Mouse (Mus musculus) intestine, postnatal 0 days (tissue): ENCODE results near the gene Tceanc2. TPM values are rescaled to one million over a fixed set of nuclear protein-coding genes. Genes with fewer than 3 reads are reported as not detected.
"Not testable (repeated sequence)": the region's sequence is repeated elsewhere in the genome, so short reads cannot be mapped to it uniquely, and the experiment has no call there.

Experiments
- ATAC-seq: fragments of 200-750 bp; cut with Nextera tagmentation; 2 replicates; pipeline ENCODE4 v1.8.0; 2017; ENCODE audit warnings: mild to moderate bottlenecking, moderate TSS enrichment, moderate library complexity
- H3K27ac ChIP-seq: fragments of 300-500 bp; sonication (generic); 2 replicates; pipeline ENCODE4 v1.5.1; 2014; ENCODE audit warnings: mild to moderate bottlenecking, low read depth, low read length, moderate library complexity
- H3K27me3 ChIP-seq: fragments of 300-500 bp; sonication (generic); replicated peaks from 2 replicates; pipeline ENCODE4 v1.6.1; 2014; ENCODE audit warnings: low read length, mixed read lengths; ENCODE audit not compliant: control insufficient read depth, insufficient read depth
- H3K36me3 ChIP-seq: fragments of 300-500 bp; sonication (generic); 2 replicates; pipeline ENCODE4 v1.6.1; 2014; ENCODE audit warnings: mild to moderate bottlenecking, moderate library complexity; ENCODE audit not compliant: control insufficient read depth, insufficient read depth
- H3K4me1 ChIP-seq: fragments of 300-500 bp; sonication (generic); replicated peaks from 2 replicates; pipeline ENCODE4 v1.6.1; 2014; ENCODE audit warnings: antibody characterized with exemption, low read length, mixed read lengths; ENCODE audit not compliant: control insufficient read depth, insufficient read depth
- H3K4me2 ChIP-seq: fragments of 300-500 bp; sonication (generic); replicated peaks from 2 replicates; pipeline ENCODE4 v1.6.1; 2014; ENCODE audit warnings: low read depth, mild to moderate bottlenecking, moderate library complexity
- H3K4me3 ChIP-seq: fragments of 300-500 bp; sonication (generic); 2 replicates; pipeline ENCODE4 v1.5.1; 2014; ENCODE audit warnings: low read depth, low read length
- H3K9ac ChIP-seq: fragments of 300-500 bp; sonication (generic); 2 replicates; pipeline ENCODE4 v1.6.1; 2014; ENCODE audit warnings: mild to moderate bottlenecking, low read depth, low read length
- H3K9me3 ChIP-seq: fragments of 300-500 bp; sonication (generic); 2 replicates; pipeline ENCODE4 v1.6.1; 2016; ENCODE audit warnings: mixed run types; ENCODE audit not compliant: control insufficient read depth
- CTCF ChIP-seq: sonication (generic); IDR thresholded peaks from 2 replicates; pipeline ENCODE4 v1.5.1; 2016; ENCODE audit warnings: low read depth, mild to moderate bottlenecking, control low read depth, antibody characterized with exemption, moderate library complexity
- WGBS: fragments of 180-500 bp; shearing (Covaris S2); extraction: QIAGEN DNeasy Blood & Tissue Kit; methylation state at CpG from one replicate; pipeline ENCODE4 v1.1.7; 2014; 5-methylcytosine and 5-hydroxymethylcytosine counted together
- polyA plus RNA-seq: library from polyadenylated mRNA; unstranded; fragments of >200 nt; fragmentation: Nextera tagmentation; extraction: Ambion mirVana; gene quantifications from 2 replicates; pipeline ENCODE4 v1.2.1, GENCODE M21; 2015

The Tceanc2 gene
- polyA plus RNA-seq, 1 experiment from 2014 or later: 17.7 TPM

- no peak for ATAC-seq
- 81% methylated on average over 2 of the region's 2 CpGs for WGBS
- H3K27me3 ChIP-seq: no peaks in the 10 kb centered on the region
- no peaks in the 10 kb centered on the region for H3K4me1 ChIP-seq
- TF ChIP-seq CTCF: no peak
- no peak overlapping the region for H3K9ac ChIP-seq
- no peak overlapping the region for H3K27ac ChIP-seq
- H3K9me3 ChIP-seq: no peaks in the 10 kb centered on the region
- H3K36me3 ChIP-seq: no peaks in the 10 kb centered on the region
- H3K4me3 ChIP-seq: no peak overlapping the region
- no peak overlapping the region for H3K4me2 ChIP-seq
Observed at GRCm38 (mm10) chr4:107117741-107118385, 61.1 kb downstream of the Tceanc2 start.

- Histone ChIP-seq H3K36me3 (no peaks in the 10 kb centered on the region), H3K9me3 (no peaks in the 10 kb centered on the region), H3K9ac (no peak overlapping the region), H3K4me2 (no peak overlapping the region), H3K27ac (no peak overlapping the region), H3K27me3 (no peaks in the 10 kb centered on the region), H3K4me3 (no peak overlapping the region), H3K4me1 (no peaks in the 10 kb centered on the region)
- ATAC-seq: no peak
- TF ChIP-seq CTCF: no peak
- 39% methylated on average over 8 of the region's 8 CpGs for WGBS
Observed at GRCm38 (mm10) chr4:107114278-107114677, 64.6 kb downstream of the Tceanc2 start.

- H3K4me3 ChIP-seq, H3K4me1 ChIP-seq, H3K9me3 ChIP-seq, H3K9ac ChIP-seq, H3K4me2 ChIP-seq, ATAC-seq, H3K27ac ChIP-seq, H3K27me3 ChIP-seq, H3K36me3 ChIP-seq: not testable (repeated sequence)
- WGBS: 85% methylated on average over 6 of the region's 6 CpGs
Observed at GRCm38 (mm10) chr4:107109181-107109580, 69.7 kb downstream of the Tceanc2 start.

GRCm38 (mm10) chr4:107108291-107108731, 70.6 kb downstream of the Tceanc2 start:
- Histone ChIP-seq H3K27ac (no peak overlapping the region), H3K4me1 (no peaks in the 10 kb centered on the region), H3K9me3 (no peaks in the 10 kb centered on the region), H3K9ac (no peak overlapping the region), H3K4me3 (no peak overlapping the region), H3K36me3 (no peaks in the 10 kb centered on the region), H3K4me2 (no peak overlapping the region), H3K27me3 (no peaks in the 10 kb centered on the region)
- ATAC-seq: no peak
- WGBS: 43% methylated on average over 13 of the region's 13 CpGs
- no peak for TF ChIP-seq CTCF

- H3K4me1 ChIP-seq: no peaks in the 10 kb centered on the region
- H3K27me3 ChIP-seq: no peaks in the 10 kb centered on the region
- H3K4me3 ChIP-seq: no peak overlapping the region
- 84% methylated on average over 16 of the region's 16 CpGs for WGBS
- no peak overlapping the region for H3K9ac ChIP-seq
- TF ChIP-seq CTCF: no peak
- H3K36me3 ChIP-seq: no peaks in the 10 kb centered on the region
- no peak for ATAC-seq
- no peak overlapping the region for H3K27ac ChIP-seq
- no peaks in the 10 kb centered on the region for H3K9me3 ChIP-seq
- no peak overlapping the region for H3K4me2 ChIP-seq
Observed at GRCm38 (mm10) chr4:107106777-107107176, 72.1 kb downstream of the Tceanc2 start.

GRCm38 (mm10) chr4:107102220-107102619, 76.7 kb downstream of the Tceanc2 start:
- Histone ChIP-seq H3K27ac (no peak overlapping the region), H3K9ac (no peak overlapping the region), H3K27me3 (no peaks in the 10 kb centered on the region), H3K9me3 (no peaks in the 10 kb centered on the region), H3K36me3 (no peaks in the 10 kb centered on the region), H3K4me2 (no peak overlapping the region), H3K4me3 (no peak overlapping the region), H3K4me1 (no peaks in the 10 kb centered on the region)
- 60% methylated on average over 8 of the region's 8 CpGs for WGBS
- ATAC-seq: no peak
- no peak for TF ChIP-seq CTCF
